Mouse (Mus musculus): ENCODE results near the gene Prss12. TPM values are rescaled to one million over a fixed set of nuclear protein-coding genes. Genes with fewer than 3 reads are reported as not detected.

The Prss12 gene
- polyA plus RNA-seq, 1 experiment from 2014 or later, result 5.9 TPM

- no peaks in the 10 kb centered on the region for H3K4me1 ChIP-seq (replicated peaks; ENCODE audit: control insufficient read depth, insufficient read depth, low read length)
- WGBS, result 37% methylated on average over 5 of the region's 5 CpGs
- H3K9ac ChIP-seq (ENCODE audit: low read depth, low read length), result no peak overlapping the region
- TF ChIP-seq CTCF (IDR thresholded peaks at IDR 0.05; ENCODE audit: low read depth), result no peak
- ATAC-seq, result no peak
- no peak overlapping the region for H3K4me2 ChIP-seq (replicated peaks; ENCODE audit: low read depth)
- H3K36me3 ChIP-seq (ENCODE audit: control insufficient read depth, insufficient read depth), result no peaks in the 10 kb centered on the region
- H3K27me3 ChIP-seq (replicated peaks; ENCODE audit: control insufficient read depth, insufficient read depth, low read length), result no peaks in the 10 kb centered on the region
- no peak overlapping the region for H3K27ac ChIP-seq (ENCODE audit: low read depth, low read length)
- H3K9me3 ChIP-seq (ENCODE audit: control insufficient read depth), result no peaks in the 10 kb centered on the region
- no peak overlapping the region for H3K4me3 ChIP-seq (ENCODE audit: low read depth, low read length)
These were observed 68.2 kb downstream of the Prss12 start for GRCm38 (mm10) chr3:123514886-123515285.

- WGBS, result 16% methylated on average over 5 of the region's 5 CpGs
- Histone ChIP-seq H3K36me3 (ENCODE audit: control insufficient read depth, insufficient read depth) (no peaks in the 10 kb centered on the region), H3K4me1 (replicated peaks; ENCODE audit: control insufficient read depth, insufficient read depth, low read length) (no peaks in the 10 kb centered on the region), H3K4me3 (ENCODE audit: low read depth, low read length) (no peak overlapping the region), H3K9me3 (ENCODE audit: control insufficient read depth) (no peaks in the 10 kb centered on the region), H3K4me2 (replicated peaks; ENCODE audit: low read depth) (no peak overlapping the region), H3K9ac (ENCODE audit: low read depth, low read length) (no peak overlapping the region), H3K27me3 (replicated peaks; ENCODE audit: control insufficient read depth, insufficient read depth, low read length) (no peaks in the 10 kb centered on the region), H3K27ac (ENCODE audit: low read depth, low read length) (no peak overlapping the region)
- peak; percentile 73 for TF ChIP-seq CTCF (IDR thresholded peaks at IDR 0.05; ENCODE audit: low read depth)
- ATAC-seq, result no peak
These were observed 69.1 kb downstream of the Prss12 start for GRCm38 (mm10) chr3:123515600-123516359.

GRCm38 (mm10) chr3:123516784-123517183 lies 70.1 kb downstream of the Prss12 start:
- no peak overlapping the region for H3K4me2 ChIP-seq (replicated peaks; ENCODE audit: low read depth)
- H3K4me3 ChIP-seq (ENCODE audit: low read depth, low read length), result no peak overlapping the region
- TF ChIP-seq CTCF (IDR thresholded peaks at IDR 0.05; ENCODE audit: low read depth), result peak; percentile 83
- 31% methylated on average over 4 of the region's 4 CpGs for WGBS
- H3K9me3 ChIP-seq (ENCODE audit: control insufficient read depth), result no peaks in the 10 kb centered on the region
- no peaks in the 10 kb centered on the region for H3K36me3 ChIP-seq (ENCODE audit: control insufficient read depth, insufficient read depth)
- no peak for ATAC-seq
- H3K27me3 ChIP-seq (replicated peaks; ENCODE audit: control insufficient read depth, insufficient read depth, low read length), result no peaks in the 10 kb centered on the region
- H3K9ac ChIP-seq (ENCODE audit: low read depth, low read length), result no peak overlapping the region
- H3K4me1 ChIP-seq (replicated peaks; ENCODE audit: control insufficient read depth, insufficient read depth, low read length), result no peaks in the 10 kb centered on the region
- no peak overlapping the region for H3K27ac ChIP-seq (ENCODE audit: low read depth, low read length)

GRCm38 (mm10) chr3:123526313-123527067 lies 79.8 kb downstream of the Prss12 start:
- 80% methylated on average over 11 of the region's 11 CpGs for WGBS

GRCm38 (mm10) chr3:123527806-123528507 lies 81.2 kb downstream of the Prss12 start:
- TF ChIP-seq CTCF (IDR thresholded peaks at IDR 0.05; ENCODE audit: low read depth), result no peak
- no peak overlapping the region for H3K9ac ChIP-seq (ENCODE audit: low read depth, low read length)
- H3K4me1 ChIP-seq (replicated peaks; ENCODE audit: control insufficient read depth, insufficient read depth, low read length), result no peaks in the 10 kb centered on the region
- H3K9me3 ChIP-seq (ENCODE audit: control insufficient read depth), result no peaks in the 10 kb centered on the region
- 43% methylated on average over 10 of the region's 10 CpGs for WGBS
- H3K4me2 ChIP-seq (replicated peaks; ENCODE audit: low read depth), result no peak overlapping the region
- H3K27ac ChIP-seq (ENCODE audit: low read depth, low read length), result no peak overlapping the region
- ATAC-seq, result peak; percentile 82
- no peak overlapping the region for H3K4me3 ChIP-seq (ENCODE audit: low read depth, low read length)
- no peaks in the 10 kb centered on the region for H3K36me3 ChIP-seq (ENCODE audit: control insufficient read depth, insufficient read depth)
- no peaks in the 10 kb centered on the region for H3K27me3 ChIP-seq (replicated peaks; ENCODE audit: control insufficient read depth, insufficient read depth, low read length)

More at GRCm38 (mm10) chr3:123526313-123527067, 79.8 kb downstream of the Prss12 start:
- TF ChIP-seq CTCF (IDR thresholded peaks at IDR 0.05; ENCODE audit: low read depth), result no peak
- no peaks in the 10 kb centered on the region for H3K27me3 ChIP-seq (replicated peaks; ENCODE audit: control insufficient read depth, insufficient read depth, low read length)
- no peaks in the 10 kb centered on the region for H3K4me1 ChIP-seq (replicated peaks; ENCODE audit: control insufficient read depth, insufficient read depth, low read length)
- no peak for ATAC-seq
- H3K36me3 ChIP-seq (ENCODE audit: control insufficient read depth, insufficient read depth), result no peaks in the 10 kb centered on the region
- H3K4me2 ChIP-seq (replicated peaks; ENCODE audit: low read depth), result no peak overlapping the region
- no peak overlapping the region for H3K9ac ChIP-seq (ENCODE audit: low read depth, low read length)
- H3K4me3 ChIP-seq (ENCODE audit: low read depth, low read length), result no peak overlapping the region
- no peak overlapping the region for H3K27ac ChIP-seq (ENCODE audit: low read depth, low read length)
- H3K9me3 ChIP-seq (ENCODE audit: control insufficient read depth), result no peaks in the 10 kb centered on the region

GRCm38 (mm10) chr3:123531124-123531523 lies 84.4 kb downstream of the Prss12 start:
- Histone ChIP-seq H3K4me1 (replicated peaks; ENCODE audit: control insufficient read depth, insufficient read depth, low read length) (no peaks in the 10 kb centered on the region), H3K36me3 (ENCODE audit: control insufficient read depth, insufficient read depth) (no peaks in the 10 kb centered on the region), H3K9me3 (ENCODE audit: control insufficient read depth) (no peaks in the 10 kb centered on the region), H3K4me3 (ENCODE audit: low read depth, low read length) (no peak overlapping the region), H3K27me3 (replicated peaks; ENCODE audit: control insufficient read depth, insufficient read depth, low read length) (no peaks in the 10 kb centered on the region), H3K27ac (ENCODE audit: low read depth, low read length) (no peak overlapping the region), H3K9ac (ENCODE audit: low read depth, low read length) (no peak overlapping the region), H3K4me2 (replicated peaks; ENCODE audit: low read depth) (no peak overlapping the region)
- 64% methylated on average over 2 of the region's 2 CpGs for WGBS
- no peak for ATAC-seq
- TF ChIP-seq CTCF (IDR thresholded peaks at IDR 0.05; ENCODE audit: low read depth), result no peak

Data from intestine, postnatal 0 days (tissue).